Mouse (Mus musculus): ENCODE results near the gene Plcb3.

DNA sequence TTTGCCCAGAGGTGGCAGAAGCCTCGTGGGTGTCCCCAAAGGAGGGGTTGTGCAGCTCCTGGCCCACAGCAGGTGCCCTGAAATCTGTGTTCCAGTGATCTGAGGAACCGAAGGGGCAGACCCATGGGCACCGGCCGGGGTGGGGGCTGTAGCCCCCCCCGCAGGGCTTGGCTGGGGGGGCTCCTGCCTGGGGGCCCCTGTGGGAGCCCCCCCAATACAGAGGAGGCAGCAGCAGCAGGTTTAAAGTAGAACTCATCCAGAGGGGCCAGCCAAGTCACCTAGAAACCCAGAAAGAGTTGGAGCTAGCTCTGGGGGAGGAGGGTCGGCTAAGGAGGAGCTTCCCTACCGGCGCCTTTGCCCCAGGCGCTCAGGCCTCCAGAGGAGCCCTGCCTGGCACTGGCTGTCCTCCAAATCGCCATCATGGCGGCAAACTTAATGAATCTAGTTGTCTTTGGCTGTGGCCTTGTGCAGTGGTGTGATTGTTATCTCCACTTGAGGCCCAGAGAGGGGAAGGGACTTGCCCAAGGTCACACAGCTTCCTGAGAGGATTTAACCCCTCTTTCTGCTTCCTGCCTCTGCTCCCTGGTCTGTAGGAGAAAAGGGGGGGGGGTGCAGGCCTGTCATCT is 5.7 kb downstream of the Plcb3 start:
- TF ChIP-seq CTCF (IDR thresholded peaks at IDR 0.05; ENCODE audit: low read depth, low read length), result no peak
- no peak for TF ChIP-seq GATA1 (IDR thresholded peaks at IDR 0.05; ENCODE audit: borderline replicate concordance, low read length)
- TF ChIP-seq TAL1 (conservative IDR thresholded peaks at IDR 0.05; ENCODE audit: low read depth, low read length), result no peak
